12 mouse cellular contexts compared by ENCODE assay signal in the genomic region with DNA sequence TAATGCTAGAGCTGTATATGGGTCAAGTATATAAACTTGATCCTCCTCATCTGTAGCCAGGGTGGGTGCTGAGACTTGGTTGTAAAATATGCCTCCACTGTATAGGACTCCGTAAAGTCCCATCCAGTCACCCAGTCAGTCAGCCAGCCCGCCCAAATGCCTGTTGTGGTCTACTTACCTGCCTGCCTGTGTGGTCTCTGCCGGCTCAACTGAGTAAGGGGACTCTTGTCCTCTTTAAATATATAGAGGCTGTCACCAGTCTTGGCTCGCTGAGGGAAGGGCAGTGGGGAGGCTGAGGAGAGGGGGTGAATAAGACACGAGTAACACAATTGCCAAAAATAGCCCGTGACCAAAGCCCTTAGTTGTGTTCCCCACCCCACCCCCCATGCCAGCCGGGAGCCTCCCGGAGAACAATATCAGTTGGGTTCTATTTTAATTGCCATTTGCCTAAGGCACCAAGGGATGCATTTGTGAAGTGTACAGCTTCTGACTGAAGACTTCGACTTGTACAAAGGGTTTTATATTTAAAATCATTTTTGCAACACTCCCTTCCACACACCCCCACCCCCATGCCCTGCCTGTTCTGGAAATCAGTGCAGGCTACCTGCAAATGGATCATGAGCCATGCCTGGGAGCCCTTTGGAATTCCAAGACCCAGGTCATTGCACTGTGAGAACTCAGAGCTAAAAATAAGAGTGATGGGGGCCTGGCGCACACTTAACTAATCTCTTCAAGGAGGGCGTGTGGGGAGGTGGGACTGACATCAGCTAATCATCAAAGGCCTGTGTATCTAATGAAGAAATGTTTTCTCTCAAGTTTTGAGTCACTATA. TPM values are rescaled to one million over a fixed set of nuclear protein-coding genes. Genes with fewer than 3 reads are reported as not detected.
DNase-seq lines count a peak whose midpoint lies in the region; ATAC-seq and TF ChIP-seq lines count a peak whose summit lies in the region.
"Had no signal": no experiment of that assay in that cellular context is flagged by ENCODE, and none has a peak within 500 bp of the region (broad histone marks: within the 10 kb centered on the region; RNA-seq: fewer than 3 reads in every experiment).

A gene (minus strand): TSS at position 214 of the 831 bp plus-strand sequence.

- peak; percentile 94 for TF ChIP-seq POLR2A in heart, adult 2 months (IDR thresholded peaks at IDR 0.05; ENCODE audit: insufficient read depth, low read depth, low read length)

- no peak within 1 kb of the TSS for H3K4me3 ChIP-seq in hindbrain, embryonic 11.5 days (ENCODE audit: low read depth, low read length)
- H3K4me3 ChIP-seq in hindbrain, embryonic 14.5 days (replicated peaks; ENCODE audit: low read length) = no peak within 1 kb of the TSS
- no peak within 1 kb of the TSS for H3K4me3 ChIP-seq in brown adipose tissue, adult 24 weeks (ENCODE audit: insufficient read depth, low read depth, low read length)
- H3K4me3 ChIP-seq in heart, adult 2 months = peak within 1 kb of the TSS; percentile 50

- TF ChIP-seq EP300 in heart, adult 2 months (IDR thresholded peaks at IDR 0.05; ENCODE audit: insufficient read depth, low read depth, low read length) = peak; percentile 60; the same call in 1 of the 2 replicates

- no peaks in the 10 kb centered on the region for H3K9me3 ChIP-seq in hindbrain, embryonic 11.5 days (ENCODE audit: control insufficient read depth, low read length)
- no peaks in the 10 kb centered on the region for H3K9me3 ChIP-seq in hindbrain, embryonic 14.5 days (ENCODE audit: control insufficient read depth, low read length)
- H3K9me3 ChIP-seq: G1E had no signal

- WGBS in hindbrain, embryonic 11.5 days = 50% methylated on average over 11 of the region's 11 CpGs
- WGBS in hindbrain, embryonic 14.5 days = 41% methylated on average over 11 of the region's 11 CpGs
- 34% methylated on average over 11 of the region's 11 CpGs for WGBS in heart, adult 2 months

- H3K4me1 ChIP-seq in hindbrain, embryonic 11.5 days (replicated peaks; ENCODE audit: control insufficient read depth, insufficient read depth, low read length) = no peaks in the 10 kb centered on the region
- no peaks in the 10 kb centered on the region for H3K4me1 ChIP-seq in hindbrain, embryonic 14.5 days (replicated peaks; ENCODE audit: control insufficient read depth, insufficient read depth, low read length)
- no peaks in the 10 kb centered on the region for H3K4me1 ChIP-seq in brown adipose tissue, adult 24 weeks (ENCODE audit: control insufficient read depth, insufficient read depth, insufficient read length, low read length)
- H3K4me1 ChIP-seq in heart, adult 2 months (ENCODE audit: control insufficient read depth, insufficient read depth, low read length) = no peaks in the 10 kb centered on the region

- no peak within 1 kb of the TSS for H3K27ac ChIP-seq in hindbrain, embryonic 11.5 days (ENCODE audit: low read depth, low read length)
- no peak within 1 kb of the TSS for H3K27ac ChIP-seq in hindbrain, embryonic 14.5 days
- no peak within 1 kb of the TSS for H3K27ac ChIP-seq in brown adipose tissue, adult 24 weeks (replicated peaks; ENCODE audit: low read depth, low read length)
- peak within 1 kb of the TSS; percentile 92 for H3K27ac ChIP-seq in heart, adult 2 months

- peaks cover 28% of the 10 kb centered on the region for H3K27me3 ChIP-seq in hindbrain, embryonic 11.5 days (ENCODE audit: control insufficient read depth, insufficient read depth, low read length)
- H3K27me3 ChIP-seq in hindbrain, embryonic 14.5 days (ENCODE audit: control insufficient read depth, insufficient read depth, low read length) = peaks cover 28% of the 10 kb centered on the region
- H3K27me3 ChIP-seq in heart, adult 2 months (ENCODE audit: control insufficient read depth, insufficient read depth, low read length) = no peaks in the 10 kb centered on the region

- no peak within 1 kb of the TSS for H3K9ac ChIP-seq in hindbrain, embryonic 11.5 days (ENCODE audit: low read depth, low read length)
- H3K9ac ChIP-seq in hindbrain, embryonic 14.5 days = no peak within 1 kb of the TSS
- H3K9ac ChIP-seq in heart, adult 2 months (ENCODE audit: low read depth, low read length) = peak within 1 kb of the TSS; percentile 88
- H3K9ac ChIP-seq: forebrain, postnatal 0 days had no signal

- H3K4me2 ChIP-seq in hindbrain, embryonic 11.5 days (replicated peaks; ENCODE audit: low read depth, low read length) = no peak within 1 kb of the TSS
- no peak within 1 kb of the TSS for H3K4me2 ChIP-seq in hindbrain, embryonic 14.5 days (replicated peaks)

- DNase-seq in hindbrain, embryonic 11.5 days (ENCODE audit: low spot score) = no peak
- no peak for DNase-seq in hindbrain, embryonic 14.5 days (ENCODE audit: low spot score)
- peak; percentile 49 to 77 for DNase-seq in heart, adult 2 months
- DNase-seq in heart, postnatal 36 days = peak; percentile 37 to 56
- no peak for DNase-seq in left cerebral cortex, postnatal 36 days (ENCODE audit: low spot score in 2 of 2)
- no peak for DNase-seq in cerebellum, postnatal 14 days
- no peak for DNase-seq in thymus, adult 18-20 months
- DNase-seq: forebrain, postnatal 0 days; right cerebral cortex, postnatal 4 days had no signal

- intact Hi-C loops in heart, adult 2 months (cut with DNase I) = no loop called here
- intact Hi-C loops in heart, postnatal 36 days (cut with DNase I) = no loop called here
- intact Hi-C loops in left cerebral cortex, postnatal 36 days (cut with DNase I) = no loop called here

- no peak for TF ChIP-seq CTCF in heart, adult 2 months (IDR thresholded peaks at IDR 0.05)

- H3K36me3 ChIP-seq in hindbrain, embryonic 11.5 days (ENCODE audit: control insufficient read depth, insufficient read depth, low read length) = no peaks in the 10 kb centered on the region
- H3K36me3 ChIP-seq in hindbrain, embryonic 14.5 days (replicated peaks; ENCODE audit: control insufficient read depth, insufficient read depth) = no peaks in the 10 kb centered on the region
- H3K36me3 ChIP-seq in heart, adult 2 months (ENCODE audit: control insufficient read depth, insufficient read depth, low read length) = no peaks in the 10 kb centered on the region; the same call in 1 of the 2 replicates
- H3K36me3 ChIP-seq: G1E had no signal

- 0 out of 2 replicates have a peak, but pooled peaks have one; percentile 53 for ATAC-seq in hindbrain, embryonic 11.5 days (ENCODE audit: low FRiP score)
- ATAC-seq in hindbrain, embryonic 14.5 days (ENCODE audit: low FRiP score) = no peak
- ATAC-seq: forebrain, postnatal 0 days; inflammation-experienced regulatory T-cells, adult 6 months had no signal

- H3K79me2 ChIP-seq in heart, adult 2 months (replicated peaks; ENCODE audit: control insufficient read depth, insufficient read depth, low read length) = no peaks in the 10 kb centered on the region

RNA-seq across cellular contexts. Expression of the gene that starts here (rescaled TPM):
- polyA plus RNA-seq in hindbrain, embryonic 11.5 days (2014; fragmentation: Nextera tagmentation; extraction: Ambion mirVana) = 0.70 TPM in 1 of 2 replicates, not detected in the other
- not detected in 2 replicates for polyA plus RNA-seq in hindbrain, embryonic 14.5 days (2014; fragmentation: Nextera tagmentation; extraction: Ambion mirVana)
- polyA plus RNA-seq in brown adipose tissue, adult 24 weeks (2012; ENCODE audit: insufficient read depth, insufficient read length, missing spikeins) = 9.8 and 11.2 TPM in 2 replicates
- 1,000 to 10,000 TPM; 1,931 to 2,301 TPM for total RNA-seq in heart, adult 2 months (2021)
- 773 and 781 TPM in 2 replicates for polyA plus RNA-seq in heart, adult 2 months (2012; rRNA removed)
- total RNA-seq in heart, postnatal 36 days (2021) = 1,000 to 10,000 TPM; 2,107 to 2,284 TPM
- not detected for total RNA-seq in left cerebral cortex, postnatal 36 days (2021)
- total RNA-seq: forebrain, postnatal 0 days; G1E had no signal
- polyA plus RNA-seq: forebrain, postnatal 0 days; G1E; inflammation-experienced regulatory T-cells, adult 6 months had no signal

Comparison
In these comparisons a context has a peak if more than half of its experiments do, and no peak if none do; other contexts are left out.
1. RNA of the gene that starts here (total RNA-seq): 1,931 to 2,301 TPM in heart, adult 2 months and 2,107 to 2,284 TPM in heart, postnatal 36 days; not detected in left cerebral cortex, postnatal 36 days; every median in the first group is over 1,000 times any median in the second.
2. RNA of the gene that starts here (polyA plus RNA-seq): 773 to 781 TPM in heart, adult 2 months; 9.8 to 11.2 TPM in brown adipose tissue, adult 24 weeks, not detected in hindbrain, embryonic 14.5 days and 0.70 TPM in hindbrain, embryonic 11.5 days; every median in the first group is over 10 times any median in the second.
3. Peak in ATAC-seq in hindbrain, embryonic 11.5 days; RNA of the gene not detected or under 1 TPM.
4. DNase-seq: peak in heart, adult 2 months (2 of 2) and heart, postnatal 36 days (2 of 2); none in hindbrain, embryonic 11.5 days (single experiment), hindbrain, embryonic 14.5 days (single experiment), left cerebral cortex, postnatal 36 days (0 of 2), cerebellum, postnatal 14 days (0 of 2) and thymus, adult 18-20 months (0 of 2).